Mouse (Mus musculus): ENCODE measurements around the gene Bcl7a. TPM values are rescaled to one million over a fixed set of nuclear protein-coding genes. Genes with fewer than 3 reads are reported as not detected.
A peak's percentile ranks its signal among the peaks of the same experiment; 100 is the strongest.

The Bcl7a gene
- total and polyA plus RNA-seq, 2 experiments = 3.0 to 3.8 TPM

DNA sequence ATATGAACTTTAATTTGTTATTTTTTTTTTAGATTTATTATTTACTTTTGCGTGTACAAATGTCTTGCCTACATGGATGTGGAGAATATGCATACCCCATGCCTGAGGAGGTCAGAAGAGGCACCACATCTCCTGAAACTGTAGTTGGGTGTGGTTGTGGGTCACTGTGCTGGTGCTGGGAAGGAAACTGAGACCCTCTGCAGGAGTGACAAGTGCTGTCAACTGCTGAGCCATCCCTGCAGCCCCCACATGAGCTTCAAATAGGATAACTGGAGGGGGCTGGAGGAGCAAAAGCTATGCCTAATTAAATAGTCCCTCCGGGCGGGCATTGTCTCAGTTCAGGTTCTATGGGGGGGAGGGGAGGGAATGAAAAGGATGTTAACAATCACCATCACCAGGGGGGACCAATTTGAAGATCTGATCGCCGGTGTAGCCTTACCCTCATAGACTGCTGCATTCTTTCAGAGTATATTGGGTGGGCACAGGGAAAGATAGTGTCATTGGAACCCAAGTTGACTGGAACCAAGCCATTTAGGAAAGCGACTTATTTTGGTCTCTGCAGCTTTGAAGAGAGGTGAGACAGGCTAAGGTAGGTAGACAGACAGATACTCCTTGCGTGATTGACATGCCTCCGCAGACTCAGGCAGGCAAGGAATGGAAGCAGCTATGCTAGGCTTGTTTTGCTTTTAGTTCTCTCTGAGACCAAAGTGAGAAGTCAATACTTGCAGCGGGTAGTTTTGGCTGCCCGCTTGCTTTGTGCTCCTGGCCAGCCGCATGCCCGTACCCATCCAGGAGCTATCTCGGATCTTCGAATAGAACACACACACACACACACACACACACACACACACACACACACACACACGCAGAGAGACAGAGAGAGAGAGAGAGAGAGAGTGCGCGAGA, 47.2 kb downstream of the Bcl7a start:
- Histone ChIP-seq H3K79me2 (ENCODE audit: control insufficient read depth, insufficient read depth, low read length) (peaks cover 4% of the 10 kb centered on the region; the same call in 1 of the 2 replicates), H3K36me3 (ENCODE audit: control insufficient read depth, insufficient read depth, low read length) (no peaks in the 10 kb centered on the region), H3K9ac (ENCODE audit: low read depth, low read length) (no peak overlapping the region), H3K4me1 (ENCODE audit: control insufficient read depth, insufficient read depth, low read length) (peaks cover 3% of the 10 kb centered on the region), H3K4me3 (ENCODE audit: insufficient read depth, low read depth, low read length) (no peak overlapping the region), H3K27ac (replicated peaks; ENCODE audit: insufficient read depth, low read depth, low read length) (no peak overlapping the region), H3K27me3 (ENCODE audit: control insufficient read depth, insufficient read depth, low read length) (no peaks in the 10 kb centered on the region)
- TF ChIP-seq POLR2A (IDR thresholded peaks at IDR 0.05; ENCODE audit: extremely low read depth, insufficient read depth, low read length) (no peak), CTCF (IDR thresholded peaks at IDR 0.05; ENCODE audit: low read depth, low read length) (no peak)
- 21% methylated on average over 17 of the region's 17 CpGs for WGBS
- no peak for DNase-seq (ENCODE audit: extremely low read depth, low read depth, low spot score)

- H3K36me3 ChIP-seq (ENCODE audit: control insufficient read depth, insufficient read depth, low read length) = no peaks in the 10 kb centered on the region
- no peak for DNase-seq (ENCODE audit: extremely low read depth, low read depth, low spot score)
- H3K9ac ChIP-seq (ENCODE audit: low read depth, low read length) = no peak overlapping the region
- H3K4me3 ChIP-seq (ENCODE audit: insufficient read depth, low read depth, low read length) = no peak overlapping the region
- H3K27ac ChIP-seq (replicated peaks; ENCODE audit: insufficient read depth, low read depth, low read length) = no peak overlapping the region
- peaks cover 3% of the 10 kb centered on the region for H3K4me1 ChIP-seq (ENCODE audit: control insufficient read depth, insufficient read depth, low read length)
- no peak for TF ChIP-seq CTCF (IDR thresholded peaks at IDR 0.05; ENCODE audit: low read depth, low read length)
- no peak for TF ChIP-seq POLR2A (IDR thresholded peaks at IDR 0.05; ENCODE audit: extremely low read depth, insufficient read depth, low read length)
- WGBS = 12% methylated on average over 5 of the region's 5 CpGs
- H3K79me2 ChIP-seq (ENCODE audit: control insufficient read depth, insufficient read depth, low read length) = peaks cover 4% of the 10 kb centered on the region; the same call in 1 of the 2 replicates
- H3K27me3 ChIP-seq (ENCODE audit: control insufficient read depth, insufficient read depth, low read length) = no peaks in the 10 kb centered on the region
These were observed 47.8 kb downstream of the Bcl7a start for GRCm38 (mm10) chr5:123391442-123391809.

DNA sequence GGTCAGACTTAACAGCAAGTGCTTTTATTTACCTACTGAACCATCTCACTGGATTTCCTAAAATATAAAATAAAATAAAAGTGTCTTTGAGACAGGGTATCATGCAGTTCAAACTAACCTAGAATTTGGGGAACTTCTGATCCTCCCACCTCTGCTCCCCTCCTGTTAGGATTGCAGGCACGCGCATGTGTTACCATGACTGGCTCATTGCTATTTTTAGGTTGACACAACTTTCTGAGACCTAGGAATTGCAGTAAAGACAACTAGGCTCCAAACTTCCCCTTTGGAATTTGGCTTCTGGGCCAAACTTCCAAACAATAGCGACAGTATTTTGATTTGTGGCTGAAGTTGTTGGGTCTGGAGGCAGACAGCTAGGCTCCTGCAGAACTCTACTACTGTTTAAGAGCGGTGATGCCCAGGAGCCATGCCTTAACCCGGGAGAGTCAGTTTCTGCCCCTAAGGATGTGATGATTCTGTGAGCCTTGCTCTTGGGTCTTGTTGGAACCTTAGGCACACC, 50.2 kb downstream of the Bcl7a start:
- Histone ChIP-seq H3K36me3 (ENCODE audit: control insufficient read depth, insufficient read depth, low read length) (no peaks in the 10 kb centered on the region), H3K9ac (ENCODE audit: low read depth, low read length) (no peak overlapping the region), H3K79me2 (ENCODE audit: control insufficient read depth, insufficient read depth, low read length) (peaks cover 4% of the 10 kb centered on the region; the same call in 1 of the 2 replicates), H3K4me1 (ENCODE audit: control insufficient read depth, insufficient read depth, low read length) (peaks cover 3% of the 10 kb centered on the region), H3K27me3 (ENCODE audit: control insufficient read depth, insufficient read depth, low read length) (no peaks in the 10 kb centered on the region), H3K27ac (replicated peaks; ENCODE audit: insufficient read depth, low read depth, low read length) (peak overlapping the region; percentile 25; the same call in 1 of the 2 replicates), H3K4me3 (ENCODE audit: insufficient read depth, low read depth, low read length) (peak overlapping the region; percentile 73; the same call in 1 of the 2 replicates)
- DNase-seq (ENCODE audit: extremely low read depth, low read depth, low spot score) = no peak
- TF ChIP-seq CTCF (IDR thresholded peaks at IDR 0.05; ENCODE audit: low read depth, low read length) = no peak
- TF ChIP-seq POLR2A (IDR thresholded peaks at IDR 0.05; ENCODE audit: extremely low read depth, insufficient read depth, low read length) = no peak
- 48% methylated on average over 5 of the region's 5 CpGs for WGBS

GRCm38 (mm10) chr5:123394303-123394956, 50.8 kb downstream of the Bcl7a start, which contains the start of gene Mlxip:
TSS of gene Mlxip (plus strand) at chr5:123394798.
- Histone ChIP-seq H3K79me2 (ENCODE audit: control insufficient read depth, insufficient read depth, low read length) (peaks cover 4% of the 10 kb centered on the region; the same call in 1 of the 2 replicates), H3K36me3 (ENCODE audit: control insufficient read depth, insufficient read depth, low read length) (no peaks in the 10 kb centered on the region), H3K4me1 (ENCODE audit: control insufficient read depth, insufficient read depth, low read length) (peaks cover 3% of the 10 kb centered on the region), H3K4me3 (ENCODE audit: insufficient read depth, low read depth, low read length) (peak within 1 kb of the TSS; percentile 73), H3K9ac (ENCODE audit: low read depth, low read length) (peak within 1 kb of the TSS; percentile 93), H3K27me3 (ENCODE audit: control insufficient read depth, insufficient read depth, low read length) (no peaks in the 10 kb centered on the region), H3K27ac (replicated peaks; ENCODE audit: insufficient read depth, low read depth, low read length) (peak within 1 kb of the TSS; percentile 45)
- peak; percentile 15; the same call in 1 of the 2 replicates for TF ChIP-seq CTCF (IDR thresholded peaks at IDR 0.05; ENCODE audit: low read depth, low read length)
- peak; percentile 69; the same call in 1 of the 2 replicates for TF ChIP-seq POLR2A (IDR thresholded peaks at IDR 0.05; ENCODE audit: extremely low read depth, insufficient read depth, low read length)
- peak; percentile 88 for DNase-seq (ENCODE audit: extremely low read depth, low read depth, low spot score)
- 1% methylated on average over 49 of the region's 50 CpGs for WGBS

- DNase-seq (ENCODE audit: extremely low read depth, low read depth, low spot score) = peak; percentile 24
- Histone ChIP-seq H3K9ac (ENCODE audit: low read depth, low read length) (peak overlapping the region; percentile 93), H3K4me1 (ENCODE audit: control insufficient read depth, insufficient read depth, low read length) (peaks cover 3% of the 10 kb centered on the region), H3K27me3 (ENCODE audit: control insufficient read depth, insufficient read depth, low read length) (no peaks in the 10 kb centered on the region), H3K4me3 (ENCODE audit: insufficient read depth, low read depth, low read length) (peak overlapping the region; percentile 73), H3K36me3 (ENCODE audit: control insufficient read depth, insufficient read depth, low read length) (no peaks in the 10 kb centered on the region), H3K27ac (replicated peaks; ENCODE audit: insufficient read depth, low read depth, low read length) (peak overlapping the region; percentile 45), H3K79me2 (ENCODE audit: control insufficient read depth, insufficient read depth, low read length) (peaks cover 6% of the 10 kb centered on the region; the same call in 1 of the 2 replicates)
- no peak for TF ChIP-seq POLR2A (IDR thresholded peaks at IDR 0.05; ENCODE audit: extremely low read depth, insufficient read depth, low read length)
- no peak for TF ChIP-seq CTCF (IDR thresholded peaks at IDR 0.05; ENCODE audit: low read depth, low read length)
- WGBS = 2% methylated on average over 65 of the region's 65 CpGs
These were observed 51.6 kb downstream of the Bcl7a start for GRCm38 (mm10) chr5:123394957-123395881.

Data from liver, adult 2 months (tissue).